ENCODE assay signal across 8 mouse cellular contexts in the genomic region with DNA sequence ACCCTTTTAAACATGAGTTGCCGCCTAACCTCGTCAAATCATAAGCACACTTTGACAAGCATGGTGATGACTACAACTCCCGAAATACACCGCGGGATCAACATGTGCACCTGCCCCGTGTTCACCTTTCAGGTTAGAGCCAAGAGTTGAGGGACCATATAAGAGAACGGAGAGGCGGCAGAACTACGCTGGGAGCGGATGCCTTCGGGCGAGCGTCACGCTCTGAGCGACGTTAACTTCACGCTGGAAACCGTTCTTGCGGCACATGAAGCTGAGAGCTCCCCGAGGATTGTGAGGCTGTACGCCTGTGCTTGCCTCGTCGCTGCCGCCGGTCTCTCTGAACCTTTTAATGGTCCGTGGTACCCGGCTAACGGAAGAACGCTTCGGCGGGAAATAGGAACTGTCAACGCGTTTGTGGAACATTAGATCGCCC. TPM values are rescaled to one million over a fixed set of nuclear protein-coding genes. Genes with fewer than 3 reads are reported as not detected.
DNase-seq lines count a peak whose midpoint lies in the region; ATAC-seq and TF ChIP-seq lines count a peak whose summit lies in the region.

No protein-coding gene starts in this region.

- under 1% methylated on average over 34 of the region's 34 CpGs for WGBS in cerebellum, adult 2 months
- under 1% methylated on average over 34 of the region's 34 CpGs for WGBS in hindbrain, embryonic 11.5 days

- peak overlapping the region; percentile 83 for H3K9ac ChIP-seq in MEL (ENCODE audit: control insufficient read depth, low read depth, low read length, poor library complexity, severe bottlenecking)
- peak overlapping the region; percentile 99 for H3K9ac ChIP-seq in hindbrain, embryonic 11.5 days (ENCODE audit: low read depth, low read length)

- H3K9me3 ChIP-seq in MEL (replicated peaks; ENCODE audit: insufficient read depth, low read length), result no peaks in the 10 kb centered on the region
- no peaks in the 10 kb centered on the region for H3K9me3 ChIP-seq in hindbrain, embryonic 11.5 days (ENCODE audit: control insufficient read depth, low read length)

- peak; percentile 60 for ATAC-seq in frontal cortex, adult (ENCODE audit: low TSS enrichment)
- peak; percentile 25 for ATAC-seq in hindbrain, embryonic 11.5 days (ENCODE audit: low FRiP score)

- DNase-seq in MEL (ENCODE audit: low read depth, low spot score), result peak; percentile 80
- DNase-seq in cerebellum, adult 2 months, result peak; percentile 71 to 78
- DNase-seq in hindbrain, embryonic 11.5 days (ENCODE audit: low spot score), result peak; percentile 40
- DNase-seq in layer of hippocampus, postnatal 14 days (ENCODE audit: low spot score in 2 of 2), result peak; percentile 64 to 71
- peak; percentile 60 for DNase-seq in lung, postnatal 10 days
- DNase-seq in ovary, postnatal 14 days (ENCODE audit: low spot score), result peak; percentile 12
- peak; percentile 39 to 51 for DNase-seq in thymus, postnatal 10 days (ENCODE audit: low spot score in 2 of 2)

- TF ChIP-seq CTCF in MEL (IDR thresholded peaks at IDR 0.05 in 2 of 3, conservative IDR thresholded peaks at IDR 0.05 in 1 of 3; ENCODE audit: control insufficient read depth in 1 of 3, insufficient read depth in 1 of 3, low read depth in 2 of 3, low read length in 3 of 3, poor library complexity in 1 of 3, severe bottlenecking in 1 of 3), result no peak
- no peak for TF ChIP-seq CTCF in cerebellum, adult 2 months (IDR thresholded peaks at IDR 0.05; ENCODE audit: borderline replicate concordance, insufficient read depth, low read depth, low read length)

- H3K4me3 ChIP-seq in MEL (ENCODE audit: control insufficient read depth in 1 of 2, insufficient read depth in 1 of 2, low read depth in 2 of 2, low read length in 2 of 2), result peak overlapping the region; percentile 79 to 80
- peak overlapping the region; percentile 84 for H3K4me3 ChIP-seq in cerebellum, adult 2 months (replicated peaks; ENCODE audit: insufficient read depth, low read depth, low read length)
- peak overlapping the region; percentile 89 for H3K4me3 ChIP-seq in hindbrain, embryonic 11.5 days (ENCODE audit: low read depth, low read length)

- TF ChIP-seq RAD21 in MEL (IDR thresholded peaks at IDR 0.05; ENCODE audit: low read depth, low read length), result no peak

- H3K27me3 ChIP-seq in MEL (ENCODE audit: control insufficient read depth in 1 of 2, insufficient read depth in 2 of 2, low read length in 2 of 2), result no peaks in the 10 kb centered on the region
- H3K27me3 ChIP-seq in cerebellum, adult 2 months (ENCODE audit: control insufficient read depth, insufficient read depth, low read length), result no peaks in the 10 kb centered on the region
- H3K27me3 ChIP-seq in hindbrain, embryonic 11.5 days (ENCODE audit: control insufficient read depth, insufficient read depth, low read length), result no peaks in the 10 kb centered on the region

- H3K4me2 ChIP-seq in hindbrain, embryonic 11.5 days (replicated peaks; ENCODE audit: low read depth, low read length), result peak overlapping the region; percentile 82

- peak in 1 of 2 experiments; percentile 38; a peak in 2 of 4 replicates for TF ChIP-seq POLR2A in MEL (IDR thresholded peaks at IDR 0.05; ENCODE audit: control insufficient read depth in 1 of 2, insufficient read depth in 1 of 2, low read depth in 1 of 2, low read length in 2 of 2, poor library complexity in 1 of 2)
- TF ChIP-seq POLR2A in cerebellum, adult 2 months (IDR thresholded peaks at IDR 0.05; ENCODE audit: borderline replicate concordance, insufficient read depth, low read length), result 0 out of 2 replicates have a peak, but pooled peaks have one; percentile 31

- H3K4me1 ChIP-seq in MEL (ENCODE audit: control insufficient read depth in 1 of 2, insufficient read depth in 2 of 2, low read length in 2 of 2), result peaks cover 14 to 23% of the 10 kb centered on the region in 2 experiments; a peak in 3 of 4 replicates
- H3K4me1 ChIP-seq in cerebellum, adult 2 months (ENCODE audit: control insufficient read depth, insufficient read depth, low read length), result no peaks in the 10 kb centered on the region
- 0 out of 2 replicates have a peak, but pooled peaks cover 3% of the 10 kb centered on the region for H3K4me1 ChIP-seq in hindbrain, embryonic 11.5 days (replicated peaks; ENCODE audit: control insufficient read depth, insufficient read depth, low read length)

- peaks cover 9 to 20% of the 10 kb centered on the region in 2 experiments for H3K36me3 ChIP-seq in MEL (ENCODE audit: control insufficient read depth in 1 of 2, insufficient read depth in 2 of 2, low read length in 2 of 2)
- H3K36me3 ChIP-seq in hindbrain, embryonic 11.5 days (ENCODE audit: control insufficient read depth, insufficient read depth, low read length), result no peaks in the 10 kb centered on the region

- peaks cover 34% of the 10 kb centered on the region for H3K79me2 ChIP-seq in MEL (ENCODE audit: control insufficient read depth, insufficient read depth, low read length, poor library complexity)

- TF ChIP-seq EP300 in MEL (IDR thresholded peaks at IDR 0.05; ENCODE audit: low read depth in 1 of 2, low read length in 2 of 2), result no peak

- peak overlapping the region; percentile 67 for H3K27ac ChIP-seq in MEL (ENCODE audit: control insufficient read depth, low read depth, low read length)
- no peak overlapping the region for H3K27ac ChIP-seq in cerebellum, adult 2 months (ENCODE audit: insufficient read depth, low read length)
- peak overlapping the region; percentile 96; the same call in 1 of the 2 replicates for H3K27ac ChIP-seq in hindbrain, embryonic 11.5 days (ENCODE audit: low read depth, low read length)

TF ChIP-seq in MEL, 35 proteins besides CTCF, POLR2A, EP300 and RAD21:
- TF ChIP-seq MYC (IDR thresholded peaks at IDR 0.05; ENCODE audit: low read depth, low read length) (peak; percentile 95), HCFC1 (IDR thresholded peaks at IDR 0.05; ENCODE audit: low read depth, low read length) (peak; percentile 89), POLR2AphosphoS2 (IDR thresholded peaks at IDR 0.05; ENCODE audit: low read length) (peak; percentile 2; the same call in 1 of the 2 replicates), BHLHE40 (IDR thresholded peaks at IDR 0.05; ENCODE audit: borderline replicate concordance, low read depth, low read length) (no peak), MXI1 (IDR thresholded peaks at IDR 0.05; ENCODE audit: low read depth, low read length) (peak; percentile 97), SIN3A (IDR thresholded peaks at IDR 0.05; ENCODE audit: low read length) (peak; percentile 83), NELFE (IDR thresholded peaks at IDR 0.05; ENCODE audit: low read depth, low read length) (no peak), ELF1 (IDR thresholded peaks at IDR 0.05; ENCODE audit: low read depth, low read length) (no peak), TCF12 (IDR thresholded peaks at IDR 0.05; ENCODE audit: low read depth, low read length) (no peak), KAT2A (conservative IDR thresholded peaks at IDR 0.05; ENCODE audit: low read depth, low read length) (no peak; the same call in 1 of the 2 replicates), ZMIZ1 (IDR thresholded peaks at IDR 0.05; ENCODE audit: low read depth, low read length) (no peak), TBP (IDR thresholded peaks at IDR 0.05; ENCODE audit: low read depth, low read length) (peak; percentile 29; the same call in 1 of the 2 replicates), POLR2AphosphoS5 (IDR thresholded peaks at IDR 0.05; ENCODE audit: borderline replicate concordance, low read depth, low read length) (no peak), USF1 (IDR thresholded peaks at IDR 0.05; ENCODE audit: low read depth, low read length) (peak; percentile 45; the same call in 1 of the 2 replicates), RCOR1 (IDR thresholded peaks at IDR 0.05; ENCODE audit: low read depth, low read length) (no peak), SMC3 (IDR thresholded peaks at IDR 0.05; ENCODE audit: low read depth, low read length) (0 out of 2 replicates have a peak, but pooled peaks have one; percentile 7), ZKSCAN1 (IDR thresholded peaks at IDR 0.05; ENCODE audit: low read depth, low read length) (no peak), CHD2 (IDR thresholded peaks at IDR 0.05; ENCODE audit: low read length) (no peak; the same call in 1 of the 2 replicates), MYB (IDR thresholded peaks at IDR 0.05; ENCODE audit: low read depth, low read length) (no peak), MAX (IDR thresholded peaks at IDR 0.05; ENCODE audit: low read length) (peak; percentile 93), JUND (IDR thresholded peaks at IDR 0.05; ENCODE audit: low read depth, low read length) (no peak), E2F4 (IDR thresholded peaks at IDR 0.05; ENCODE audit: borderline replicate concordance, low read depth, low read length) (no peak)

RNA-seq across cellular contexts. Expression of a gene that starts 0.7 kb away (rescaled TPM):
- 95.7 and 98.0 TPM in 2 replicates for total RNA-seq in MEL (2012; rRNA removed)
- 100 to 1,000 TPM in 1 of 2 experiments, 10 to 100 TPM in 1; 58.9 to 145 TPM for polyA plus RNA-seq in MEL (2012; ENCODE audit: insufficient read depth in 1 of 2, insufficient read length in 2 of 2, low read depth in 1 of 2, low replicate concordance in 2 of 2, missing spikeins in 1 of 2)
- 21.5 and 22.8 TPM in 2 replicates for polyA plus RNA-seq in cerebellum, adult 2 months (2012; rRNA removed)
- polyA plus RNA-seq in hindbrain, embryonic 11.5 days (2014; fragmentation: Nextera tagmentation; extraction: Ambion mirVana), result 102 and 105 TPM in 2 replicates
- total RNA-seq in layer of hippocampus, postnatal 14 days (2021), result 10 to 100 TPM; 49.7 to 55.3 TPM

RNA-seq across cellular contexts. Expression of a gene that starts 41.4 kb away (rescaled TPM):
- total RNA-seq in MEL (2012; rRNA removed), result 85.0 and 87.4 TPM in 2 replicates
- polyA plus RNA-seq in MEL (2012; ENCODE audit: insufficient read depth in 1 of 2, insufficient read length in 2 of 2, low read depth in 1 of 2, low replicate concordance in 2 of 2, missing spikeins in 1 of 2), result 10 to 100 TPM in 1 of 2 experiments, not detected in 1; 56.2 TPM
- 18.9 and 20.2 TPM in 2 replicates for polyA plus RNA-seq in cerebellum, adult 2 months (2012; rRNA removed)
- polyA plus RNA-seq in hindbrain, embryonic 11.5 days (2014; fragmentation: Nextera tagmentation; extraction: Ambion mirVana), result 39.2 and 44.8 TPM in 2 replicates
- total RNA-seq in layer of hippocampus, postnatal 14 days (2021), result 10 to 100 TPM; 24.2 to 24.9 TPM

Comparison
In these comparisons a context has a peak if more than half of its experiments do, and no peak if none do; other contexts are left out.
1. DNase-seq: peak in every context shown above with its lines; median percentile 80 in MEL; 74 in cerebellum, adult 2 months; 68 in layer of hippocampus, postnatal 14 days; 60 in lung, postnatal 10 days; 45 in thymus, postnatal 10 days; 40 in hindbrain, embryonic 11.5 days; 12 in ovary, postnatal 14 days.